Mouse (Mus musculus): ENCODE measurements around the gene Lemd2.

Gene Lemd2

GRCm38 (mm10) chr17:27203358-27204074 lies 753 bp downstream of the Lemd2 start:
- no peak for TF ChIP-seq GATA4 (IDR thresholded peaks at IDR 0.05; ENCODE audit: insufficient replicate concordance, low read length)

- TF ChIP-seq GATA4 (IDR thresholded peaks at IDR 0.05; ENCODE audit: insufficient replicate concordance, low read length): no peak
Measured at GRCm38 (mm10) chr17:27202919-27203357, 1.3 kb downstream of the Lemd2 start.

- no peak for TF ChIP-seq GATA4 (IDR thresholded peaks at IDR 0.05; ENCODE audit: insufficient replicate concordance, low read length)
Measured at GRCm38 (mm10) chr17:27201981-27202380, 2.3 kb downstream of the Lemd2 start.

- no peak for TF ChIP-seq GATA4 (IDR thresholded peaks at IDR 0.05; ENCODE audit: insufficient replicate concordance, low read length)
Measured at GRCm38 (mm10) chr17:27200801-27201200, 3.5 kb downstream of the Lemd2 start.

GRCm38 (mm10) chr17:27199864-27200263 lies 4.4 kb downstream of the Lemd2 start:
- no peak for TF ChIP-seq GATA4 (IDR thresholded peaks at IDR 0.05; ENCODE audit: insufficient replicate concordance, low read length)

- TF ChIP-seq GATA4 (IDR thresholded peaks at IDR 0.05; ENCODE audit: insufficient replicate concordance, low read length): no peak
Measured at GRCm38 (mm10) chr17:27199205-27199604, 5.1 kb downstream of the Lemd2 start.

- no peak for TF ChIP-seq GATA4 (IDR thresholded peaks at IDR 0.05; ENCODE audit: insufficient replicate concordance, low read length)
Measured at GRCm38 (mm10) chr17:27196206-27196605, 8.1 kb downstream of the Lemd2 start.

- no peak for TF ChIP-seq GATA4 (IDR thresholded peaks at IDR 0.05; ENCODE audit: insufficient replicate concordance, low read length)
Measured at GRCm38 (mm10) chr17:27194258-27195185, 9.7 kb downstream of the Lemd2 start.

GRCm38 (mm10) chr17:27191804-27192203 lies 12.5 kb downstream of the Lemd2 start:
- no peak for TF ChIP-seq GATA4 (IDR thresholded peaks at IDR 0.05; ENCODE audit: insufficient replicate concordance, low read length)

GRCm38 (mm10) chr17:27191189-27191588 lies 13.1 kb downstream of the Lemd2 start:
- no peak for TF ChIP-seq GATA4 (IDR thresholded peaks at IDR 0.05; ENCODE audit: insufficient replicate concordance, low read length)

- TF ChIP-seq GATA4 (IDR thresholded peaks at IDR 0.05; ENCODE audit: insufficient replicate concordance, low read length): no peak
Measured at GRCm38 (mm10) chr17:27189640-27190216, 14.5 kb downstream of the Lemd2 start.

GRCm38 (mm10) chr17:27188883-27189282 lies 15.4 kb downstream of the Lemd2 start:
- no peak for TF ChIP-seq GATA4 (IDR thresholded peaks at IDR 0.05; ENCODE audit: insufficient replicate concordance, low read length)

GRCm38 (mm10) chr17:27187059-27187458 lies 17.2 kb downstream of the Lemd2 start:
- no peak for TF ChIP-seq GATA4 (IDR thresholded peaks at IDR 0.05; ENCODE audit: insufficient replicate concordance, low read length)

- no peak for TF ChIP-seq GATA4 (IDR thresholded peaks at IDR 0.05; ENCODE audit: insufficient replicate concordance, low read length)
Measured at GRCm38 (mm10) chr17:27186068-27186467, 18.2 kb downstream of the Lemd2 start.

- TF ChIP-seq GATA4 (IDR thresholded peaks at IDR 0.05; ENCODE audit: insufficient replicate concordance, low read length): no peak
Measured at GRCm38 (mm10) chr17:27183667-27184292, 20.5 kb downstream of the Lemd2 start.

Measured in liver, adult (tissue).